Mouse (Mus musculus) MEL (cell line): Measurements from ENCODE around the gene Harbi1.
A peak's percentile ranks its signal among the peaks of the same experiment; 100 is the strongest.

Experiments used
- CHD2 ChIP-seq: IDR thresholded peaks from 2 replicates; pipeline ENCODE4 v1.6.1; 2011; ENCODE audit warnings: low read length, improper control_type of control experiment
- CTCF ChIP-seq, 3 experiments: IDR thresholded peaks in 2 of 3; conservative IDR thresholded peaks in 1 of 3; 2 replicates each; pipeline ENCODE4 v1.5.1; 2011 to 2012; ENCODE audit warnings: low read length in 3 of 3, low read depth in 2 of 3, mild to moderate bottlenecking in 2 of 3, improper control_type of control experiment in 1 of 3, inconsistent platforms in 1 of 3, mixed read lengths in 1 of 3, moderate library complexity in 1 of 3; ENCODE audit not compliant: control insufficient read depth in 1 of 3, insufficient read depth in 1 of 3, poor library complexity in 1 of 3, severe bottlenecking in 1 of 3
- E2F4 ChIP-seq: IDR thresholded peaks from 2 replicates; pipeline ENCODE4 v1.6.1; 2011; ENCODE audit warnings: low read depth, low read length, improper control_type of control experiment, borderline replicate concordance
- GABPA ChIP-seq: IDR thresholded peaks from 2 replicates; pipeline ENCODE4 v1.6.1; 2012; ENCODE audit warnings: low read depth, mild to moderate bottlenecking, inconsistent platforms, low read length, improper control_type of control experiment, moderate library complexity
- MAX ChIP-seq: IDR thresholded peaks from 2 replicates; pipeline ENCODE4 v1.6.1; 2011; ENCODE audit warnings: low read length, improper control_type of control experiment
- NELFE ChIP-seq: IDR thresholded peaks from 2 replicates; pipeline ENCODE4 v1.6.1; 2011; ENCODE audit warnings: low read depth, low read length, improper control_type of control experiment
- POLR2A ChIP-seq, 2 experiments: IDR thresholded peaks; 2 replicates each; pipeline ENCODE4 v1.6.1; 2011 to 2012; ENCODE audit warnings: low read length in 2 of 2, mild to moderate bottlenecking in 2 of 2, control low read depth in 1 of 2, improper control_type of control experiment in 1 of 2, low read depth in 1 of 2, moderate library complexity in 1 of 2; ENCODE audit not compliant: control insufficient read depth in 1 of 2, insufficient read depth in 1 of 2, poor library complexity in 1 of 2
- SMC3 ChIP-seq: IDR thresholded peaks from 2 replicates; pipeline ENCODE4 v1.6.1; 2011; ENCODE audit warnings: low read depth, low read length, improper control_type of control experiment
- TAL1 ChIP-seq: IDR thresholded peaks from 2 replicates; pipeline ENCODE4 v1.6.1; 2012; ENCODE audit warnings: mild to moderate bottlenecking, inconsistent platforms, low read length, moderate library complexity, mixed read lengths
- TBP ChIP-seq: IDR thresholded peaks from 2 replicates; pipeline ENCODE4 v1.8.0; 2011; ENCODE audit warnings: low read depth, low read length, improper control_type of control experiment
- USF1 ChIP-seq: IDR thresholded peaks from 2 replicates; pipeline ENCODE4 v1.6.1; 2014; ENCODE audit warnings: low read depth, mild to moderate bottlenecking, inconsistent platforms, low read length, improper control_type of control experiment, moderate library complexity

GRCm38 (mm10) chr2:91729971-91730821 lies 19.5 kb downstream of the Harbi1 start, which contains the start of gene Ambra1:
- TF ChIP-seq E2F4 (no peak), SMC3 (no peak), CHD2 (no peak), NELFE (peak; percentile 69), CTCF (IDR thresholded peaks at IDR 0.05 in 2 of 3, conservative IDR thresholded peaks at IDR 0.05 in 1 of 3; ENCODE audit: control insufficient read depth in 1 of 3, insufficient read depth in 1 of 3, low read depth in 2 of 3, low read length in 3 of 3, poor library complexity in 1 of 3, severe bottlenecking in 1 of 3) (no peak), MAX (peak; percentile 61; the same call in 1 of the 2 replicates), POLR2A (IDR thresholded peaks at IDR 0.05; ENCODE audit: control insufficient read depth in 1 of 2, insufficient read depth in 1 of 2, low read depth in 1 of 2, low read length in 2 of 2, poor library complexity in 1 of 2) (peak; percentile 30 to 67; a peak in 1 of 4 replicates), TAL1 (no peak), TBP (peak; percentile 88), GABPA (no peak), USF1 (no peak)
